17 mouse cellular contexts compared by ENCODE assay signal in genomic region chr13:53193713-53194112, GRCm38 (mm10).
DNase-seq lines count a peak whose midpoint lies in the region; ATAC-seq and TF ChIP-seq lines count a peak whose summit lies in the region.
"Had no signal": no experiment of that assay in that cellular context is flagged by ENCODE, and none has a peak within 500 bp of the region (broad histone marks: within the 10 kb centered on the region; RNA-seq: fewer than 3 reads in every experiment).

No protein-coding gene starts in this region.

- no peak overlapping the region for H3K4me2 ChIP-seq in hindbrain, embryonic 13.5 days
- H3K4me2 ChIP-seq in embryonic facial prominence, embryonic 15.5 days (replicated peaks) = no peak overlapping the region
- peak overlapping the region; percentile 21 for H3K4me2 ChIP-seq in limb, embryonic 14.5 days (replicated peaks; ENCODE audit: low read depth, low read length, severe bottlenecking)
- H3K4me2 ChIP-seq: stomach, embryonic 15.5 days had no signal

- TF ChIP-seq POLR2A in limb, embryonic 14.5 days (IDR thresholded peaks at IDR 0.05; ENCODE audit: borderline replicate concordance, extremely low read depth, insufficient read depth, insufficient read length) = no peak
- TF ChIP-seq POLR2A in lung, adult 2 months (IDR thresholded peaks at IDR 0.05; ENCODE audit: borderline replicate concordance, extremely low read depth, low read depth, low read length) = no peak

- peak overlapping the region; percentile 42; the same call in 1 of the 2 replicates for H3K27ac ChIP-seq in hindbrain, embryonic 10.5 days
- no peak overlapping the region for H3K27ac ChIP-seq in hindbrain, embryonic 13.5 days
- no peak overlapping the region; the same call in 1 of the 2 replicates for H3K27ac ChIP-seq in ES-E14 (ENCODE audit: insufficient read depth, low read depth, low read length, poor library complexity, severe bottlenecking)
- 0 out of 2 replicates have a peak overlapping the region, but pooled peaks have one; percentile 2 for H3K27ac ChIP-seq in embryonic facial prominence, embryonic 15.5 days (replicated peaks)
- H3K27ac ChIP-seq in limb, embryonic 14.5 days (replicated peaks; ENCODE audit: low read depth, low read length) = peak overlapping the region; percentile 81
- H3K27ac ChIP-seq: hindbrain, postnatal 0 days; stomach, embryonic 15.5 days had no signal

- no peaks in the 10 kb centered on the region for H3K27me3 ChIP-seq in hindbrain, embryonic 10.5 days (ENCODE audit: insufficient read depth, poor library complexity, severe bottlenecking)
- H3K27me3 ChIP-seq in hindbrain, embryonic 13.5 days = no peaks in the 10 kb centered on the region
- H3K27me3 ChIP-seq in embryonic facial prominence, embryonic 15.5 days = no peaks in the 10 kb centered on the region
- H3K27me3 ChIP-seq in limb, embryonic 14.5 days (ENCODE audit: control insufficient read depth, insufficient read depth, low read length) = no peaks in the 10 kb centered on the region
- H3K27me3 ChIP-seq: stomach, embryonic 15.5 days had no signal

- 58% methylated on average over 6 of the region's 6 CpGs for WGBS in hindbrain, embryonic 10.5 days
- 64% methylated on average over 6 of the region's 6 CpGs for WGBS in hindbrain, embryonic 13.5 days
- WGBS in embryonic facial prominence, embryonic 15.5 days = 47% methylated on average over 6 of the region's 6 CpGs
- 7% methylated on average over 6 of the region's 6 CpGs for WGBS in limb, embryonic 14.5 days
- WGBS in lung, adult 2 months = 64% methylated on average over 6 of the region's 6 CpGs

- H3K36me3 ChIP-seq in hindbrain, embryonic 10.5 days = no peaks in the 10 kb centered on the region
- H3K36me3 ChIP-seq in hindbrain, embryonic 13.5 days = no peaks in the 10 kb centered on the region
- H3K36me3 ChIP-seq in ES-E14 (ENCODE audit: control insufficient read depth, insufficient read depth, low read length, poor library complexity, severe bottlenecking) = no peaks in the 10 kb centered on the region
- no peaks in the 10 kb centered on the region for H3K36me3 ChIP-seq in embryonic facial prominence, embryonic 15.5 days
- H3K36me3 ChIP-seq in limb, embryonic 14.5 days (ENCODE audit: control insufficient read depth, insufficient read depth, low read length) = no peaks in the 10 kb centered on the region
- H3K36me3 ChIP-seq: stomach, embryonic 15.5 days had no signal

- H3K9me3 ChIP-seq in hindbrain, embryonic 10.5 days = no peaks in the 10 kb centered on the region
- no peaks in the 10 kb centered on the region for H3K9me3 ChIP-seq in hindbrain, embryonic 13.5 days
- H3K9me3 ChIP-seq in ES-E14 (ENCODE audit: control insufficient read depth, insufficient read depth, low read depth, low read length) = no peaks in the 10 kb centered on the region
- H3K9me3 ChIP-seq in embryonic facial prominence, embryonic 15.5 days (replicated peaks) = no peaks in the 10 kb centered on the region
- no peaks in the 10 kb centered on the region for H3K9me3 ChIP-seq in limb, embryonic 14.5 days (ENCODE audit: control insufficient read depth, low read length)
- H3K9me3 ChIP-seq: stomach, embryonic 15.5 days had no signal

- ATAC-seq in hindbrain, embryonic 13.5 days (ENCODE audit: low FRiP score) = no peak
- no peak for ATAC-seq in embryonic facial prominence, embryonic 15.5 days (ENCODE audit: insufficient number of reproducible peaks, low FRiP score, low TSS enrichment, low read depth)
- ATAC-seq in limb, embryonic 14.5 days (ENCODE audit: low FRiP score, low read depth) = peak; percentile 54
- no peak for ATAC-seq in megakaryocyte progenitor cell, adult 5-6 weeks (replicated peaks; ENCODE audit: poor library complexity)
- ATAC-seq: CD4-positive, CD25-positive, alpha-beta regulatory T cell, adult 4 months; forebrain, embryonic 14.5 days; hindbrain, postnatal 0 days; midbrain, embryonic 16.5 days had no signal

- no peak overlapping the region for H3K9ac ChIP-seq in hindbrain, embryonic 13.5 days
- H3K9ac ChIP-seq in ES-E14 (ENCODE audit: insufficient read depth, low read depth, low read length, poor library complexity, severe bottlenecking) = peak overlapping the region; percentile 19; the same call in 1 of the 2 replicates
- no peak overlapping the region for H3K9ac ChIP-seq in embryonic facial prominence, embryonic 15.5 days
- H3K9ac ChIP-seq in limb, embryonic 14.5 days (ENCODE audit: low read depth, low read length, severe bottlenecking) = no peak overlapping the region; the same call in 1 of the 2 replicates
- H3K9ac ChIP-seq: stomach, embryonic 15.5 days had no signal

- H3K4me1 ChIP-seq in hindbrain, embryonic 10.5 days (replicated peaks) = peaks cover 63% of the 10 kb centered on the region
- H3K4me1 ChIP-seq in hindbrain, embryonic 13.5 days (replicated peaks) = peaks cover 14% of the 10 kb centered on the region; the same call in 1 of the 2 replicates
- H3K4me1 ChIP-seq in ES-E14 (ENCODE audit: control insufficient read depth in 2 of 2, insufficient read depth in 2 of 2, low read length in 2 of 2, poor library complexity in 1 of 2) = peaks cover 22 to 47% of the 10 kb centered on the region in 2 experiments
- H3K4me1 ChIP-seq in embryonic facial prominence, embryonic 15.5 days = peaks cover 58% of the 10 kb centered on the region
- H3K4me1 ChIP-seq in limb, embryonic 14.5 days (ENCODE audit: control insufficient read depth, insufficient read depth, low read length) = peaks cover 71% of the 10 kb centered on the region
- H3K4me1 ChIP-seq in lung, adult 2 months (ENCODE audit: control insufficient read depth, insufficient read depth, low read length) = no peaks in the 10 kb centered on the region

- in situ Hi-C loops in ES-E14 (cut with MboI; ENCODE audit: low sequenced_read_pairs in 2 of 2, unreplicated experiment in 2 of 2) = no loop called here

- no peak for TF ChIP-seq CTCF in lung, adult 2 months (IDR thresholded peaks at IDR 0.05; ENCODE audit: insufficient read depth, low read length)

- DNase-seq in hindbrain, embryonic 10.5 days (ENCODE audit: low spot score) = no peak
- no peak for DNase-seq in ES-E14 (ENCODE audit: low read depth, low spot score)
- DNase-seq in limb, embryonic 14.5 days (ENCODE audit: low spot score) = peak; percentile 68
- no peak for DNase-seq in lung, adult 2 months
- DNase-seq: adrenal gland, postnatal 36 days; gastrocnemius, postnatal 25 days; layer of hippocampus, adult 9-11 months; liver; right cerebral cortex, postnatal 25 days had no signal

- H3K4me3 ChIP-seq in hindbrain, embryonic 10.5 days = no peak overlapping the region
- H3K4me3 ChIP-seq in hindbrain, embryonic 13.5 days = no peak overlapping the region
- 0 out of 4 replicates have a peak overlapping the region, but pooled peaks of 1 of the 2 experiments have one; percentile 10 for H3K4me3 ChIP-seq in ES-E14 (ENCODE audit: insufficient read depth in 1 of 2, low read depth in 1 of 2, low read length in 2 of 2, poor library complexity in 1 of 2, severe bottlenecking in 1 of 2)
- no peak overlapping the region for H3K4me3 ChIP-seq in embryonic facial prominence, embryonic 15.5 days (replicated peaks)
- no peak overlapping the region for H3K4me3 ChIP-seq in limb, embryonic 14.5 days (replicated peaks; ENCODE audit: low read length)
- H3K4me3 ChIP-seq in lung, adult 2 months (replicated peaks; ENCODE audit: extremely low read depth, low read depth, low read length) = no peak overlapping the region
- H3K4me3 ChIP-seq: stomach, embryonic 15.5 days had no signal

TF ChIP-seq in ES-E14, 5 proteins besides CTCF, POLR2A, EP300 and RAD21:
- no peak for TF ChIP-seq ZC3H11A (IDR thresholded peaks at IDR 0.05; ENCODE audit: borderline replicate concordance, low read depth, low read length)
- TF ChIP-seq MAFK (IDR thresholded peaks at IDR 0.05; ENCODE audit: insufficient read depth, low read depth, low read length) = no peak
- no peak for TF ChIP-seq HCFC1 (IDR thresholded peaks at IDR 0.05; ENCODE audit: borderline replicate concordance, insufficient read depth, low read length)
- TF ChIP-seq ZNF384 (IDR thresholded peaks at IDR 0.05; ENCODE audit: low read depth, low read length) = no peak
- TF ChIP-seq CHD2 (IDR thresholded peaks at IDR 0.05; ENCODE audit: low read depth, low read length) = no peak
TF ChIP-seq in ES-E14: peak in this region for 0.

Comparison
In these comparisons a context has a peak if more than half of its experiments do, and no peak if none do; other contexts are left out.
1. H3K27ac ChIP-seq: peak in hindbrain, embryonic 10.5 days (single experiment), embryonic facial prominence, embryonic 15.5 days (single experiment) and limb, embryonic 14.5 days (single experiment); none in hindbrain, embryonic 13.5 days (single experiment) and ES-E14 (single experiment).